Comparison of ENCODE assay signal across 13 mouse cellular contexts in genomic region chr13:54381396-54381795, GRCm38 (mm10).
"Had no signal": no experiment of that assay in that cellular context is flagged by ENCODE, and none has a peak within 500 bp of the region (broad histone marks: within the 10 kb centered on the region; RNA-seq: fewer than 3 reads in every experiment).

No protein-coding gene starts in this region.

- H3K4me1 ChIP-seq: liver, embryonic 13.5 days had no signal

- H3K9ac ChIP-seq: kidney, embryonic 15.5 days; limb, embryonic 15.5 days; liver, embryonic 13.5 days; midbrain, embryonic 12.5 days; stomach, embryonic 15.5 days had no signal

- H3K36me3 ChIP-seq: kidney, embryonic 15.5 days; limb, embryonic 15.5 days; liver, embryonic 13.5 days; midbrain, embryonic 12.5 days; stomach, embryonic 15.5 days had no signal

- H3K27me3 ChIP-seq: liver, embryonic 13.5 days; midbrain, embryonic 12.5 days; stomach, embryonic 15.5 days had no signal

- H3K4me3 ChIP-seq: kidney, embryonic 15.5 days; limb, embryonic 15.5 days; liver, embryonic 13.5 days; midbrain, embryonic 12.5 days; stomach, embryonic 15.5 days had no signal

- ATAC-seq: midbrain, embryonic 16.5 days had no signal

- H3K27ac ChIP-seq: kidney, embryonic 15.5 days; limb, embryonic 15.5 days; liver, embryonic 13.5 days; midbrain, embryonic 12.5 days; stomach, embryonic 15.5 days had no signal

- H3K4me2 ChIP-seq: kidney, embryonic 15.5 days; limb, embryonic 15.5 days; liver, embryonic 13.5 days; midbrain, embryonic 12.5 days; stomach, embryonic 15.5 days had no signal

- H3K9me3 ChIP-seq: kidney, embryonic 15.5 days; limb, embryonic 15.5 days; liver, embryonic 13.5 days; stomach, embryonic 15.5 days had no signal

- DNase-seq: kidney, adult 2 months; kidney, postnatal 14 days; layer of hippocampus, postnatal 36 days; liver, embryonic 13.5 days; lung, adult 18-20 months; right cerebral cortex, postnatal 4 days; thymus, adult 2 months; thymus, postnatal 36 days had no signal
